Mouse (Mus musculus): ENCODE measurements around the gene Vtcn1.
A peak's percentile ranks its signal among the peaks of the same experiment; 100 is the strongest.

Gene Vtcn1

DNA sequence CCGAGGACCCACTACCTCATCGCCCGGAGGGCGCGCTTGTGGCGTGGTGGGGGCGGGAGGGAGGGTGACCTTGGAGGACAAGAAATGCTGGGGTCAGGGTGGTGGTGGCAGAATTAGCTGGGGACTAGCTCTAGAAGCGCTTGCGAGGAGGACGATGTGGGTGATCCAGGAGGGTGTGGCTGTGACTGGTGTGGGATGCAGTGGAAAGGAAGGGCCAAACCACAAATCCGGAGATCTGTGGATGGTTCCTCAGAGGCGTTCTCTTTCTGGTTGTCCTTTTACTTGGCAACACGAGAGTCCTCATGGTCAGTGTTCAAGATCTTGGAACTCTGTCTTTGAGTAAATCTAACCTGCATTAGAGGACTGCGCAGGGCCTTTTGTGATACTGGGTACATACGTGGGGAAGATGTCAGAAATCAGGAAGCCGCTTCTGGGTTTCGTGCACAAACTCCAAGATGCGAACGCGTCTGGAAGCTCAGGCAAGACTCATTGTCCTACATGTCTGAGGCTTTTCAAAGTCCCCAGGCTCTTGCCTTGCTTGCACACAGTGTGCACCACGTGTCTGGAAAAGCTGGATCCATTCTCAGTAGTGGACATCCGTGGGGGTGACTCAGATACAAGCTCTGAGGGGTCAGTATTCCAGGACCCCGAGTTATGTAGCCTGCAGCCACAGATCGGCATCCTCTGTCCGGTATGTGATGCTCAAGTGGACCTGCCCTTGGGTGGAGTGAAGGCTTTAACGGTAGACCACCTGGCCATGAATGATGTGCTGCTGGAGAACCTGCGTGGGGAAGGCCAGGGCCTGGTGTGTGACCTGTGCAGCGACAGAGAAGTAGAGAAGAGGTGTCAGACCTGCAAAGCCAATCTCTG lies 97.5 kb downstream of the Vtcn1 start:
- DNase-seq: peak; percentile 5

DNA sequence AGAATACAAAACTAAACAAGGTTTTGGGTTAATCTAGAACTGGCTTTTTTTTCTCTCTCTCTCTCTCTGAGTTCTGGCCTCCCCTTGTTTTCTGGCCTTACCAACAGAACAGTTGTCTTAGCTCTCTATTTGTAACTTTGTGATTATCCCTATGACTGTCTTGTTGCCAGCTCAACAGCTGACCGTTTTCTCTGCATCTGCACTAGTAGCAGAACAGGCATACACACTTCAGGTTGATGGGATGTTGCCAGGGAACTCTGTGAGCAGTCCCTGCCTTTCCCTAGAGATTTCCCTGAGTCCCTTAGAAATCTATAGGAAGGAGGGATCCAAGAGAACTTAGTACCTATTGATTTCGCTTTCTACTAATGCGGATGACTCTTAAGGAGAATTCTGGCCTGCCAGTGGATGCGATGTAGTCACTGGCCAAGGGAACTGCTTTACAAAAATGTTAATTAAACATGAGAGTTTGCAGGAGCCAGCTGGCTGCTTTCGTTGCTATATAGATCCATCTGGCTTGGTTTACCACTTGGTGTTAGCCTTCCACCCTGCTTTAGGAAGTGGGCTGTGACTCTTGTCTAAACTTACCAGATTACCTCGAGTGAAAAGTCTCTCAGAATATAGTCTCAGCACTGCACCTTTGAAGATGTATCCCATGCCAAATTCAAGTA lies 98.9 kb downstream of the Vtcn1 start:
- no peak for DNase-seq

DNA sequence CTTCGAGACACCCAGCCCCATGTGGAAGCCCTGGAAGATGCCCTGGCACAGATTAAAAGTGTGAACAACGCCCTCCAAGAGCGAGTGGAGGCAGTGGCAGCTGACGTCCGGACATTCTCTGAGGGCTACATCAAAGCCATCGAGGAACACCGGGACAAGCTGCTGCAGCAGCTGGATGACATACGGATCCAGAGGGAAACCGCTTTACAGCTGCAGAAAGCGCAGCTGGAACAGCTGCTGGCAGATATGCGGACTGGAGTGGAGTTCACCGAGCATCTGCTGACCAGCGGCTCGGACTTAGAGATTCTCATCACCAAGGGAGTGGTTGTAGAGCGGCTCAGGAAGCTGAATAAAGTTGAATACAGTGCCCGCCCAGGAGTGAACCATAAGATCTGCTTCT lies 99.9 kb downstream of the Vtcn1 start:
- DNase-seq: no peak

DNA sequence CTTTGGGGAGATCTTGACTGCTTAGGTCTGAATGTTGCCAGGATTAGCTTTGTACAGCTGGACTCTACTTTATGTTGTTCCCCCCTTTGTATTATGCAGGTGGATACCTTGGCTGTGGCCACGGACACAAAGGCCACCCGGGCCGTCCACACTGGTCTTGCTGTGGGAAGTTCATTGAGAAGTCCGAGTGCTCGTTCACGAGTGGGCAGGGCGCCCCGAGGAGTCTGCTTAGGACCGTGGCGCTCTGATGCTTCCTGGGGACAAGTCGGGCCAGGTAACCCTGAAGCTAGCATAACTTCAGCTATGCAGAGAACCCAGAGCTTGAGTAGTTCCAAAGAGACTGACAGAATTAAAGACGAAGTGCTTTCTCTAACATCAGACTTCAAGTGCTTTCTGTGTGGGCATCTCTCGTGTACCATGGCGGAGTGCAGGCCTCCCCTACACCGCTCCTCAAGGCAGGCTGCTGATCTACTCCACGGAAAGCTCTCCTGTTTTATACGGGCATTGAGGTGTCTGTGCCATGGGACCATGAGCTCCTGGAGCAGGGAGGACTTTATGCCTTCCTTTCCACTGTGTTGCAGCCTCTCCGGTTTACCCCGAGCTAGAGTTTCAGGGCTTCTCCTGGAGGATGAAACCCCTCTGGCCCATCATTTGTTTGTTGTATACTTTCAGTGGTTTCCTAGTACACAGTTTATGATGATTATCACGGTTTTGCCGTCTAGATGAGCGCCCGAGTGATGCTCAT lies 106.2 kb downstream of the Vtcn1 start:
- no peak for DNase-seq

DNA sequence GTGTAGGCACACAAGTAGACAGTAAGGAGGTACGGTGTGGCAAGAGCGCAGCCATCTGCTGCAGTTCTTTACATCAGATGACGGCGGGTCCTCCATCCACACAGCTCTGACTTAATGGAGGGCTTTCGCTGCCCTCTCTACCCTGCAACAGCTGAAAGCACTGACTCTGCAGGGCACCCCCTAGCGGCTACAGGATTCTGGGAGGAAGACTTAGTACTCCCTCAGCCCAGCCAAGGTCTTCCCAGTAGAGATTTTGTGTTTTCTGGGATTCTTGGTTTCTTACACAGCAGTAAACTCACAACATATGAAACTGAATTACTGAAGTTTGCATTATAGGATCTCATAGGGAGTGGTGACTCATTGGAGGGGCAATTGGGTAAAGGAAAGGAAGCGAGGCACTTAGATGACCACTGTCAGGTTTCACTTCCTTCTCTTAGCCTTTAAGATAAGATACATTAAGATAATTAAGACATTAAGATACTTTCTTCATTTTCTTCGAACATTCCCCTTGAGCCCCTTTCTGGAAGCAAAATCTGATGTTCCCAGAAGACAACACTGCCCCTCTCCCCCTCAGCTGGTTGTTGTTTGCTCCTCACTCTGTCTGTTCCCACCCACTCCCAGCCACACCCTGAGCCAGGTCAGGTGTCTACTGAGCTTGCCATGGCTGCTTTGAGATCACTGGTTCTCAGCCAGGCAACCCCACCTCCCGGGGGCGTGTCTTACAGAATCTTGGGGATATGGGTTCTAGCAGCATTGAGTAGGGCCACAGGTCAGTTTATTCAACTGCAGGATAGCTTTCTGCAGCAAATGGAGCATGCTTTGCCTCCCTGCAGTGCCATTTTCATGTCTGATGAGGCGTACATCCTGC lies 107.1 kb downstream of the Vtcn1 start:
- DNase-seq: peak; percentile 26

DNA sequence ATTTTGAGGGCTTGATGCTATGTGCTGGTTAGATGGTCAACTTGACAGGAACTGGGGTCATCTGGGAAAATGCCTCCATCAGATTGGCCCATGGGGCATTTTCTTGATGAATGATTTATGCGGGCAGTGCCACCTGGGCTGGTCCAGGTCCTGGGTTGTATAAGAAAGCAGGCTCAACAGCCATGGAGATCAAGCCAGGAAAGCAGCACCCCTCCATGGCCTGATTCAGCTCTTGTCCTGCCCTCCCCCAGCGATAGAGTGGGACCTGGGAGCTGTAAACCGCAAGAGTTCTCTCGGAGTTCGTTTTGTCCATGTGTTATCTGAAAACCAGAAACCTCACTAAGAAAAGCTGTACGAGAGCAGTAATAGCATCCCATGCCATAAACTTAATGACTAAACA lies 110.3 kb downstream of the Vtcn1 start:
- no peak for DNase-seq

DNA sequence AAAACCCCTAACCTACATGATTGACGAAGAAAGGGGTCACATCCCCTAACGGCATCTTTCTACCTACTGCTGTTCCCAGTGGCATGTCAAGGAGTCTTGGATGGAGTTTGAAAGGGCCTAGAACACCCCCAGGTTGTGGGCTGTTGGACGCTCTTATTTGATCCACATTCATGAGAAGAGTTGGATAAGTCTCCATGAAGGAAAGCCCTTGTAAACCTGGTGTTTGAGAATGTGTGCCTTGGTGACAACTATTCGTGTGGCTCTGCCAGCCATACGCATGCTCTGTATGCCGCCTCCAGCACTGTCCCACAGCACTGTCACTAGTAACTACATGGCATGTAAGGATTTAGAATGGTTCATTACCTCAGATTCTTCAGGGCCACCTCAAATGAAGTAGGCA lies 110.9 kb downstream of the Vtcn1 start:
- no peak for DNase-seq

DNA sequence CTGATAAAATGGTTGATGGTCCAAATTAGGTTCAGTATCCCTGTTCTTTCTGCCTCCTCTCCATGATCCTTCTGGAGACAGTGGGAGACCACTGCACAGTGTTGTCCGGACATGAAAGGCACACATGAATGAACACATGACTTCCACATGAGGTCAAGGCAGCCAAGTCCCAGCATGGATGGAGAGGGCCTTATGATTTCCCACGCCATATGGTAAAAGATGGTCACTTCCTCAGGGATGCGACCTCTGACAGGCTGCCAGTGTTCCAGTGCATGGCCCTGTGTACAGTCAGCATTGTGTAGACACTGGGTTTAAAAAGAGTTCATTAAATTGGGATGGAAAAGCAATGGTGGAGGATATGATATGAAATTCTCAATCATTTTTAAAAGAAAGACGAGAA lies 113.0 kb downstream of the Vtcn1 start:
- no peak for DNase-seq

DNA sequence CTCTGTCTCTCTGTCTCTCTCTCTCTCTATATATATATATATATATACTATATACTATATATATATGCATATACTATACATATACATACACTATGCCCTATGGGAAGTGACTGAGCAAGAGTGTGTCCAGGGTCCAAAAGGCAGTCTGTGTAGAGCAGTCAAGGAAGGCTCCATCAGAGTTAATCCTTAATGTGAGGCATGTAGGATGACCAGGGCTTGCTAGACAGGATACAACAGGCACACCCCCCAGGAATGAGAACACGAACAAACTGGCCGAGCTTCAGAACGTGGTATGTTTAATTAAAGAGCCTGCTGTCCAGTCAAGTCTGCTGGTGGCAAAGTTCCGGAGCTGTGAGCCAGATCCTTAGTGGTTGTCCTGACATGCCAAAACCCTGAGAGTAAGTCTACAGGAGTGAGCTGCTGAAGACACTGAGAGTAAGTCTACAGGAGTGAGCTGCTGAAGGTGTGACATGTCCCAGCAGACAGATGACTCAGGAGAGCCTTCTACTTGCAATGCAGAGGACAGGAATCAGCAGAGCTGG lies 115.3 kb downstream of the Vtcn1 start:
- DNase-seq: no peak

Measured in thymus, postnatal 25 days (tissue).